Mouse (Mus musculus): ENCODE results near the gene Edn1.

The Edn1 gene

DNA sequence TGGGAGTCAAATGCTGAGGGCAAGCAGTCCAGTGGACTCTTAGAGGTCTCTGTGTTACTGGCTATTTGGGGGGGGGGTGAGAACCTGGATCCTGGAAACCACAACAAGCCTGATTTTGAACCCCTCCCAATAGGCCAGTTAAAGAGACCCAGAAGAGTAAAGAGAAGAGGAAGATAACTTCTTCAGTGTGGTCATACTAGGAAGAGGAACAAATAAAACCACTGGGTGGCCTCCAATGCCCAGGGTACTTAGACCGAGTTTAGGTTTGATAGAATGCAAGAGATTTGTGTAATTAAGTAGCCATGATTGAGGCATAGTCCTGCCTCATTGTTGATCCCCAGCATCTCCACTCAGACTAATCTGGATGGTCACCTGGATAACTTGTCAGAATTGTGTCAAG is 14.4 kb downstream of the Edn1 start:
- DNase-seq (ENCODE audit: low read depth, low spot score): no peak

DNA sequence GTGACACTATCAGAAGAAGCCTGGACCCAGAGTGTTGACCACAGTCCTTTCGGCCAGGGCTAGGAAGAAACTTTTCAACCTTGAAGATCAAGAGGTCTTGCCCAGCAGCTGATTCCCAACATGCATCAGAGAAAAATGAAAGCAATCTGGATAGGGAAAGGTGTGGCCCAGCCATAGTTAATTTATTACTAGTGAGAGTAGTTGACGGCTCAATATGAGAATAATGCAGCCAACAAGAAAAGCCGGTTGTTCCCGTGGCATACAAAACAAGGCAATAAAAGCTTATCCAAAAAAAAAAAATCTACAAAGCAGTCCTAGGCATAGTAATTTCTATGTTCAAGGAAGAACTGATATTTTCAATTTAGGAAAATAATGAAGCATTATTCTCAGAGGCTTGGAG is 16.5 kb downstream of the Edn1 start:
- no peak for DNase-seq (ENCODE audit: low read depth, low spot score)

- no peak for DNase-seq (ENCODE audit: low read depth, low spot score)
Measured at GRCm38 (mm10) chr13:42328576-42328975, 27.3 kb downstream of the Edn1 start.

DNA sequence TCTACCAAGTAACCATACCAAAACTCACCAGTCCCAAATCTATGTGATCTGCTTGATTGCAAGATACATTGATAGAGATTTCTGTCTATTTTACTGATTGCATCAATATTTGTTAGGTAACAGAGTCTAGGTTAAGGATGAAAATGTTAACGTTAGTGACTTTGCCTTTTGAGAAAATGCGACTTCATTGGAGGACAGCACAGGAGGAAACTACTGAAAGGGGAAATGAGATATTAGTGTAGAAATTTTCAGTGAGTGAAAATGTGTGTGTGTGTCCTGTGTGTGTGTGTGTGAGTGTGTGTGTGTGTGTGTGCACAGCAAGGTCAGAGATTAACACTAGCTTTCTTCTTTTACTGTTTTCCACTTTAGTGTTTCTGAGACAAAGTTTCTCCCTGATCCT is 29.8 kb downstream of the Edn1 start:
- no peak for DNase-seq (ENCODE audit: low read depth, low spot score)

GRCm38 (mm10) chr13:42334981-42335380 is 33.7 kb downstream of the Edn1 start:
- DNase-seq (ENCODE audit: low read depth, low spot score): no peak

- no peak for DNase-seq (ENCODE audit: low read depth, low spot score)
Measured at GRCm38 (mm10) chr13:42336414-42336813, 35.1 kb downstream of the Edn1 start.

DNA sequence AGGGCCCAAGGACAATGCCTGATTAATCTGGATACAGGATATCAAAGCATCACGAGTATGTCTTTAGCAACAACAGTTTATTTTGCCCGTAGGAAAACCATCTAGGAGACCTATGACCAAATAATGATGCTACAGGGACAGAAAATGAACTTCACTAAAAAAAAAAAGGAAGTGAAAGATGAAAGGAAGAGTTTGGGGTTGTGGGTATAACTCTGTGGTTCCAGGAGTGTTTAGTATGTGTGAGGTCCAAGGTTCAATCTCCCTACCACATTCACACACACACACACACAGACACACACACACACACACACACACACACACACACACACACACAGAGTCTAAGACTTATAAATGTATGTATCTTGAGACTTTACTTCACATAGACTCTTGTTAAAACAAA is 35.8 kb downstream of the Edn1 start:
- no peak for DNase-seq (ENCODE audit: low read depth, low spot score)

DNA sequence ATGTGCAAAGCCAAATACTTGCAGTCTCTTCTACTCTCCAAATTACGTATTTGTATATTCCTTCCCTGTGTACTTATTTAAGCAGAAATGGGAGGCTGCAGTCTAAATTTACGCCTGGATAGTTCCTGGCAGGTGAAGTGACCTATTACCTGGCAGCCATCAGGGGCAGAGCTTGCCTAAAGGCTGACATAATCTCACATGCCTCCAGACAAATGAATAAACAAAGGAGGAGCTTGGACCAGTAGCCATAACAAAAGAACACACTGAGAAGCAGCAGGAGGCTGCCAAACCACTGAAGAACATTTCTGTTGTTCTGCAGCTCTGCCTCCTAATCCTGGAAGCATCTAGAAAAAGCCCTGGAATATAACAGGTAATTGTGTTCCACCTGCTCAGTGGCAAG is 38.2 kb downstream of the Edn1 start:
- no peak for DNase-seq (ENCODE audit: low read depth, low spot score)

- no peak for DNase-seq (ENCODE audit: low read depth, low spot score)
Measured at GRCm38 (mm10) chr13:42341871-42342532, 40.7 kb downstream of the Edn1 start.

DNA sequence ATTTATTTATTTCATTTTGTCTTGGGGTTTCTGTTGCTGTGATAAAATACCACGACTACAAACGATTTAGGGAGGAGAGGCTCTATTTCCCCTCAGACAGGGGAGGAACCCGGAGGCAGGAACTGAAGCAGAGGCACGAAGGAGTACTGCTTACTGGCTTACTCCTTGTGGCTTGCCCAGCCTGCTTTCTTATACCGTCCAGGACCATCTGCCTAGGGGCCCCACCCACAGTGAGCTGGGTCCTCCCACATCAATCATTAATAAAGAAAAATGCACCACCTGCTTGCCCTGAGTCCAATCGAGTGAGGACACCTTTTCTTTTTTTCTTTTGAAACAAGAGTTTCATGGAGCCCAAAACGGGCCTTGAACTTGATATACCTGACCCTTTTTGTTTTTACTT is 44.2 kb downstream of the Edn1 start:
- no peak for DNase-seq (ENCODE audit: low read depth, low spot score)

DNA sequence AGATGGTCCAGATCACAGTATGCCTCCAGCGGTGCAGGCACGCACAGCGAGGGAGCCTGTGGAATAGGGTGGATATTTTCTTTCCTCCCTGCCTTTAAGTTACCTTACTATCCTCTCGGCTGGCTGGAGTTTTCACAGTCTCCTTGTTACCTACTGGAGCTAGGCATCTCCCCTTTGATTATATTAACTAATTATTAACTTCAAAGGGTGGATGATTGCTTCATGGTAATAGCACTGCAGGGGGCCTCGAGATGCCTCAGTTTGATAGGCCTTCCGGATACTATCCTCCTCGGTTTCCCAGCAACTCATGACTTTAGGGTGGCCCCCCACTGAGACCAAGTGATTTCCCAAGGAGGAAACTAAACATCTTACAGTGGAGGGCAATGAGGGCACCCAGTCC is 45.1 kb downstream of the Edn1 start:
- DNase-seq (ENCODE audit: low read depth, low spot score): no peak

DNA sequence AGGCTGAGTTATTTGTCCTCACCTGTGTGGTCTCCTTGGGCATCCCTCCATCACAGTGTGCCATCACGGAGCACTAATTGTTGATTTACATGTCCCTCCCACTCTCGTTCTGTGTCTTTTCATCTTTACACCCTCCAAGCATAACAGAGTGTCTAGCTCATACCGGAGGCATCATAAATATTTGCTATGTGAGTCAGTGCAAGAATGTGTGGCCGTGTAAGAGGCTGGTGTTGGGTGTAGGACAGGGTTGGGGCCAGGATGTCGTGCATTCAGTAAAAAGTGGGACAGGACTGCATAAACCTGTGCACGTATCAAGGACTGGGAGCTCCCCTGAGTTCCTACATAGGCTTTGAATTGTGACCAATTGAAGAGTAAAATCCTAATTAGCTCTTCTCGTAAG is 50.4 kb downstream of the Edn1 start:
- no peak for DNase-seq (ENCODE audit: low read depth, low spot score)

Data from forelimb bud, embryonic 11.5 days (tissue).